Mouse (Mus musculus): ENCODE results near the gene Gamt. TPM values are rescaled to one million over a fixed set of nuclear protein-coding genes. Genes with fewer than 3 reads are reported as not detected.

Gene Gamt
- polyA plus RNA-seq, 1 experiment from 2014 or later, result 8.2 TPM

GRCm38 (mm10) chr10:80271186-80271843 is 10.5 kb upstream of the Gamt start:
- in situ Hi-C loops (cut with MboI; ENCODE audit: low pct_unique_long_range_greater_than_20kb), result no loop called here
- no peak for DNase-seq (ENCODE audit: low read depth, low spot score)
- ChIA-PET POLR2A (no interaction called here), CTCF (no interaction called here)
- ATAC-seq, result no peak
- no peaks in the 10 kb centered on the region for H3K27me3 ChIP-seq
- TF ChIP-seq CTCF (IDR thresholded peaks at IDR 0.05), result no peak

GRCm38 (mm10) chr10:80270734-80271181 is 9.9 kb upstream of the Gamt start:
- TF ChIP-seq CTCF (IDR thresholded peaks at IDR 0.05), result no peak
- ChIA-PET POLR2A (no interaction called here), CTCF (no interaction called here)
- in situ Hi-C loops (cut with MboI; ENCODE audit: low pct_unique_long_range_greater_than_20kb), result no loop called here
- ATAC-seq, result no peak
- no peaks in the 10 kb centered on the region for H3K27me3 ChIP-seq
- no peak for DNase-seq (ENCODE audit: low read depth, low spot score)

GRCm38 (mm10) chr10:80270099-80270498 is 9.3 kb upstream of the Gamt start:
- TF ChIP-seq CTCF (IDR thresholded peaks at IDR 0.05), result no peak
- ATAC-seq (no peak), DNase-seq (ENCODE audit: low read depth, low spot score) (no peak)
- ChIA-PET CTCF (no interaction called here), POLR2A (no interaction called here)
- in situ Hi-C loops (cut with MboI; ENCODE audit: low pct_unique_long_range_greater_than_20kb), result no loop called here
- H3K27me3 ChIP-seq, result no peaks in the 10 kb centered on the region

GRCm38 (mm10) chr10:80265149-80265486 is 4.3 kb upstream of the Gamt start:
- no peak for TF ChIP-seq CTCF (IDR thresholded peaks at IDR 0.05)
- in situ Hi-C loops (cut with MboI; ENCODE audit: low pct_unique_long_range_greater_than_20kb), result no loop called here
- CTCF ChIA-PET, result no interaction called here
- no peak for ATAC-seq
- no peak for DNase-seq (ENCODE audit: low read depth, low spot score)
- H3K27me3 ChIP-seq, result no peaks in the 10 kb centered on the region
- POLR2A ChIA-PET, result interaction anchor here (1.0 kb wide), 1 partner anchor 9 kb away, joined by 4 read pairs; no protein-coding TSS in a partner anchor

GRCm38 (mm10) chr10:80264341-80265148 is 3.7 kb upstream of the Gamt start:
- DNase-seq (ENCODE audit: low read depth, low spot score) (peak; percentile 86), ATAC-seq (no peak)
- CTCF ChIA-PET, result no interaction called here
- no peak for TF ChIP-seq CTCF (IDR thresholded peaks at IDR 0.05)
- in situ Hi-C loops (cut with MboI; ENCODE audit: low pct_unique_long_range_greater_than_20kb), result no loop called here
- no peaks in the 10 kb centered on the region for H3K27me3 ChIP-seq
- POLR2A ChIA-PET, result interaction anchor here (1.0 to 1.5 kb wide), 2 partner anchors 9 to 11 kb away, joined by 4 read pairs; no protein-coding TSS in a partner anchor

- TF ChIP-seq CTCF (IDR thresholded peaks at IDR 0.05), result no peak
- no peaks in the 10 kb centered on the region for H3K27me3 ChIP-seq
- ChIA-PET CTCF (interaction anchor here (1.1 kb wide), 1 partner anchor 8 kb away, joined by 3 read pairs; no protein-coding TSS in a partner anchor), POLR2A (interaction anchor here (1.0 to 1.5 kb wide), 2 partner anchors 9 to 29 kb away, joined by 3 to 4 read pairs; partner anchors contain the start of gene Rps15)
- in situ Hi-C loops (cut with MboI; ENCODE audit: low pct_unique_long_range_greater_than_20kb), result no loop called here
- ATAC-seq (no peak), DNase-seq (ENCODE audit: low read depth, low spot score) (no peak)
Observed at GRCm38 (mm10) chr10:80262776-80263365, 2.1 kb upstream of the Gamt start.

- no peaks in the 10 kb centered on the region for H3K27me3 ChIP-seq
- no peak for ATAC-seq
- POLR2A ChIA-PET, result interaction anchor here (1.0 kb wide), 1 partner anchor 30 kb away, joined by 3 read pairs; the partner anchor contains the start of gene Rps15
- TF ChIP-seq CTCF (IDR thresholded peaks at IDR 0.05), result no peak
- in situ Hi-C loops (cut with MboI; ENCODE audit: low pct_unique_long_range_greater_than_20kb), result no loop called here
- CTCF ChIA-PET, result no interaction called here
- DNase-seq (ENCODE audit: low read depth, low spot score), result no peak
Observed at GRCm38 (mm10) chr10:80262169-80262568, 1.4 kb upstream of the Gamt start.

- peak; percentile 81 for DNase-seq (ENCODE audit: low read depth, low spot score)
- no peaks in the 10 kb centered on the region for H3K27me3 ChIP-seq
- CTCF ChIA-PET, result no interaction called here
- POLR2A ChIA-PET, result interaction anchor here (1.0 kb wide), 1 partner anchor 31 kb away, joined by 3 read pairs; the partner anchor contains the start of gene Rps15
- peak; percentile 44 for ATAC-seq
- no peak for TF ChIP-seq CTCF (IDR thresholded peaks at IDR 0.05)
- in situ Hi-C loops (cut with MboI; ENCODE audit: low pct_unique_long_range_greater_than_20kb), result no loop called here
Observed at GRCm38 (mm10) chr10:80261585-80261968, 765 bp upstream of the Gamt start.

GRCm38 (mm10) chr10:80259861-80260641 is 761 bp downstream of the Gamt start:
- no peak for TF ChIP-seq CTCF (IDR thresholded peaks at IDR 0.05)
- H3K27me3 ChIP-seq, result no peaks in the 10 kb centered on the region
- ATAC-seq (no peak), DNase-seq (ENCODE audit: low read depth, low spot score) (no peak)
- ChIA-PET CTCF (no interaction called here), POLR2A (interaction anchor here (0.5 to 1.6 kb wide), 3 partner anchors 8 to 109 kb away, joined by 3 to 6 read pairs (median 4); partner anchors contain the start of gene Ndufs7)
- in situ Hi-C loops (cut with MboI; ENCODE audit: low pct_unique_long_range_greater_than_20kb), result loop anchor here (10.0 kb wide), 1 partner anchor 275 kb away; the partner anchor contains the start of genes Cnn2 and Tmem259

- no peak for DNase-seq (ENCODE audit: low read depth, low spot score)
- in situ Hi-C loops (cut with MboI; ENCODE audit: low pct_unique_long_range_greater_than_20kb), result loop anchor here (10.0 kb wide), 1 partner anchor 275 kb away; the partner anchor contains the start of genes Cnn2 and Tmem259
- no peak for ATAC-seq
- ChIA-PET CTCF (no interaction called here), POLR2A (interaction anchor here (0.5 to 1.6 kb wide), 2 partner anchors 10 to 108 kb away, joined by 4 to 6 read pairs; partner anchors contain the start of gene Ndufs7)
- no peaks in the 10 kb centered on the region for H3K27me3 ChIP-seq
- TF ChIP-seq CTCF (IDR thresholded peaks at IDR 0.05), result no peak
Observed at GRCm38 (mm10) chr10:80259463-80259805, 1.4 kb downstream of the Gamt start.

All from Patski (cell line).